34 mouse cellular contexts compared by ENCODE assay signal in genomic region chr9:10731878-10732277, GRCm38 (mm10).
"Had no signal": no experiment of that assay in that cellular context is flagged by ENCODE, and none has a peak within 500 bp of the region (broad histone marks: within the 10 kb centered on the region; RNA-seq: fewer than 3 reads in every experiment).

No protein-coding gene starts in this region.

- H3K9me3 ChIP-seq: heart, embryonic 12.5 days; heart, embryonic 13.5 days; heart, embryonic 15.5 days; hindbrain, embryonic 10.5 days; hindbrain, embryonic 12.5 days; hindbrain, embryonic 13.5 days; hindbrain, embryonic 15.5 days; intestine, embryonic 15.5 days; kidney, embryonic 15.5 days had no signal

- DNase-seq: heart, postnatal 10 days; heart, postnatal 14 days; heart, postnatal 36 days; heart, postnatal 4 days; kidney, adult 11 months; kidney, adult 18-20 months; kidney, adult 2 months; kidney, adult 8-10 months; kidney, adult 9 months; kidney, postnatal 10 days; kidney, postnatal 14 days; kidney, postnatal 25 days; kidney, postnatal 36 days; kidney, postnatal 4 days; layer of hippocampus, adult 9-11 months; layer of hippocampus, postnatal 36 days had no signal

- H3K27ac ChIP-seq: heart, embryonic 13.5 days; heart, embryonic 15.5 days; hindbrain, embryonic 10.5 days; hindbrain, embryonic 12.5 days; hindbrain, embryonic 13.5 days; hindbrain, embryonic 14.5 days; hindbrain, embryonic 15.5 days; hindbrain, postnatal 0 days; intestine, embryonic 15.5 days; kidney, embryonic 15.5 days; kidney, postnatal 0 days; layer of hippocampus, adult 2 months; left cerebral cortex, adult 2 months had no signal

- H3K27me3 ChIP-seq: heart, embryonic 12.5 days; heart, embryonic 13.5 days; heart, embryonic 15.5 days; hindbrain, embryonic 12.5 days; hindbrain, embryonic 13.5 days; hindbrain, embryonic 15.5 days; intestine, embryonic 15.5 days; kidney, embryonic 15.5 days had no signal

- H3K4me3 ChIP-seq: heart, embryonic 12.5 days; heart, embryonic 13.5 days; heart, embryonic 15.5 days; hindbrain, embryonic 10.5 days; hindbrain, embryonic 12.5 days; hindbrain, embryonic 13.5 days; hindbrain, embryonic 15.5 days; intestine, embryonic 15.5 days; kidney, embryonic 15.5 days; layer of hippocampus, adult 2 months; left cerebral cortex, adult 2 months had no signal

- H3K4me1 ChIP-seq: heart, embryonic 12.5 days; heart, embryonic 13.5 days; heart, embryonic 15.5 days; hindbrain, embryonic 10.5 days; hindbrain, embryonic 12.5 days; hindbrain, embryonic 13.5 days; hindbrain, embryonic 15.5 days; intestine, embryonic 15.5 days; kidney, embryonic 15.5 days had no signal

- ATAC-seq: hindbrain, embryonic 16.5 days; hindbrain, postnatal 0 days; inflammation-experienced regulatory T-cells, adult 6 months; intestine, embryonic 15.5 days; intestine, embryonic 16.5 days; intestine, postnatal 0 days had no signal

- H3K36me3 ChIP-seq: heart, embryonic 12.5 days; heart, embryonic 13.5 days; heart, embryonic 15.5 days; hindbrain, embryonic 10.5 days; hindbrain, embryonic 12.5 days; hindbrain, embryonic 13.5 days; hindbrain, embryonic 15.5 days; intestine, embryonic 15.5 days; kidney, embryonic 15.5 days had no signal

- H3K9ac ChIP-seq: heart, embryonic 12.5 days; heart, embryonic 13.5 days; heart, embryonic 15.5 days; hindbrain, embryonic 12.5 days; hindbrain, embryonic 13.5 days; hindbrain, embryonic 14.5 days; hindbrain, embryonic 15.5 days; intestine, embryonic 15.5 days; kidney, embryonic 15.5 days had no signal

- H3K4me2 ChIP-seq: heart, embryonic 12.5 days; heart, embryonic 13.5 days; heart, embryonic 15.5 days; hindbrain, embryonic 12.5 days; hindbrain, embryonic 13.5 days; hindbrain, embryonic 14.5 days; hindbrain, embryonic 15.5 days; intestine, embryonic 15.5 days; kidney, embryonic 15.5 days had no signal
